Mouse (Mus musculus): ENCODE measurements around the gene Hdac11.

DNA sequence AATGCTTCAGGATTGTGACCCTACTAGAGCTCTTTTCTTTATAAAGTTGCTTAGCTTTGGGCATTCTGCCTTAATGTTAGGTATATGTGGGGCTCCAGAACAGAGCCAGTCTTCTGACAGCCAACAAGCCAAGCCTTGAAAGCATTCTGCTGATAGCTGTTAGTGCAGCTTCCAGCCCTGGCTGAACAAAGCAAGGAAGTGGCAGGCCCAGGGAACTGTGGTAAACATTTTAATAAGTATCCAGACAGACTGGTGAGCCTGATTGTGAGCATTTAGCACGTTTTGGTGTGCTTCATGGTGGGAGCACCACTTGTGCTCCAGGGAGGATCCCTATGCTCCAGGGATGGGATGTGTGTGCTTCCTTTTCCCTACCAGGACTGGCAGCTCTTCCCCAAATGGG is 26.6 kb downstream of the Hdac11 start:
- TF ChIP-seq CTCF (IDR thresholded peaks at IDR 0.05; ENCODE audit: low read depth, low read length) (no peak), POLR2A (IDR thresholded peaks at IDR 0.05; ENCODE audit: insufficient read depth, low read length) (no peak), EP300 (IDR thresholded peaks at IDR 0.05; ENCODE audit: insufficient read depth, low read depth, low read length) (no peak)
